Mouse (Mus musculus): ENCODE data around the gene Fsd1.

DNA sequence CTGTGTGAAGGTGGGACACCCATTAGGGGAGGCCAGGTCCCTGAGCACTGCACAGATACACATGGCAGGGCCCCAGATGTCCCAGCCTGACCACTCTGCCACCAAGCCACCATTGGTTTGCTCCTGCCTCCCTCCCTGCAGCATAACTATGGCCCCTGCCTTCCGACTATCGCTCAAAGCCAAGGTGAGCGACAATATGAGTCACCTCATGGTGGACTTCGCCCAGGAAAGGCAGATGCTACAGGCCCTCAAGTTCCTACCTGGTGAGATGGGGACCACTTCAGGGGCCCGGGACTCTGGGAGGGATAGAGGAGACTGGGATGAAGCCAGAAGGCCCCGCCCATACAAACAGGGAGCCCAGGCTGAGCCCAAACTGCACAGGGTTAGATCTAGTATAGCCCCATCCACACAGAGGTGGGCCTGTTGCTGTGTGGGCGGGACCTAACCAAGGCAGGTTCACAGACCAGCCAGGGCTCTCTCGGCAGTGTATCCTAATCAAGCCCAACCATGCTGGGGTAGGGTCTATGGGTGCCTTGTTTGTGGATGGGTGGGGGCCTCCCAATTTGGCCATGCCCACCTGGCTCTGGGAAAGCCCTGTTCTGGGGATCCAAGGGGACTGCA is 4.1 kb downstream of the Fsd1 start:
- TF ChIP-seq CTCF (IDR thresholded peaks at IDR 0.05; ENCODE audit: control insufficient read depth, insufficient read depth, low read length) (no peak), POLR2A (IDR thresholded peaks at IDR 0.05; ENCODE audit: borderline replicate concordance, control insufficient read depth, low read depth, low read length) (no peak)

All from bone marrow, adult 2 months (tissue).